Mouse (Mus musculus): ENCODE measurements at regions not wholly inside any gene's neighbourhood (a gene's known extent, or its start where the extent isn't known, plus 50 kb on each side); places are given as distances from the start of the nearest gene placed in this dataset.

GRCm38 (mm10) chr13:51299047-51299760 is 109.2 kb upstream of the S1pr3 start:
- peak; percentile 43 for DNase-seq (ENCODE audit: low spot score)

- DNase-seq (ENCODE audit: low spot score) = no peak
These were observed 107.0 kb upstream of the S1pr3 start for GRCm38 (mm10) chr13:51301476-51301875.

GRCm38 (mm10) chr13:51303112-51303511 is 105.3 kb upstream of the S1pr3 start:
- DNase-seq (ENCODE audit: low spot score) = no peak

- no peak for DNase-seq (ENCODE audit: low spot score)
These were observed 103.8 kb upstream of the S1pr3 start for GRCm38 (mm10) chr13:51304631-51305030.

GRCm38 (mm10) chr13:51309446-51309845 is 99.0 kb upstream of the S1pr3 start:
- DNase-seq (ENCODE audit: low spot score) = no peak

GRCm38 (mm10) chr13:51310041-51310440 is 98.4 kb upstream of the S1pr3 start:
- no peak for DNase-seq (ENCODE audit: low spot score)

GRCm38 (mm10) chr13:51311679-51312255 is 96.7 kb upstream of the S1pr3 start:
- DNase-seq (ENCODE audit: low spot score) = peak; percentile 21

- DNase-seq (ENCODE audit: low spot score) = no peak
These were observed 95.1 kb upstream of the S1pr3 start for GRCm38 (mm10) chr13:51313129-51313850.

GRCm38 (mm10) chr13:51314541-51314977 is 93.9 kb upstream of the S1pr3 start:
- peak; percentile 15 for DNase-seq (ENCODE audit: low spot score)

- no peak for DNase-seq (ENCODE audit: low spot score)
These were observed 93.2 kb upstream of the S1pr3 start for GRCm38 (mm10) chr13:51315008-51315778.

- no peak for DNase-seq (ENCODE audit: low spot score)
These were observed 92.7 kb upstream of the S1pr3 start for GRCm38 (mm10) chr13:51315779-51316041.

- no peak for DNase-seq (ENCODE audit: low spot score)
These were observed 85.3 kb upstream of the S1pr3 start for GRCm38 (mm10) chr13:51323058-51323715.

GRCm38 (mm10) chr13:51324714-51325113 is 83.7 kb upstream of the S1pr3 start:
- no peak for DNase-seq (ENCODE audit: low spot score)

- DNase-seq (ENCODE audit: low spot score) = no peak
These were observed 83.1 kb upstream of the S1pr3 start for GRCm38 (mm10) chr13:51325298-51325697.

- DNase-seq (ENCODE audit: low spot score) = no peak
These were observed 82.3 kb upstream of the S1pr3 start for GRCm38 (mm10) chr13:51326128-51326527.

- DNase-seq (ENCODE audit: low spot score) = peak; percentile 75
These were observed 80.1 kb upstream of the S1pr3 start for GRCm38 (mm10) chr13:51328131-51328970.

- no peak for DNase-seq (ENCODE audit: low spot score)
These were observed 79.5 kb upstream of the S1pr3 start for GRCm38 (mm10) chr13:51328971-51329346.

GRCm38 (mm10) chr13:51329717-51330116 is 78.7 kb upstream of the S1pr3 start:
- no peak for DNase-seq (ENCODE audit: low spot score)

GRCm38 (mm10) chr13:51332271-51332670 is 76.2 kb upstream of the S1pr3 start:
- DNase-seq (ENCODE audit: low spot score) = no peak

GRCm38 (mm10) chr13:51333481-51333880 is 75.0 kb upstream of the S1pr3 start:
- DNase-seq (ENCODE audit: low spot score) = no peak

- DNase-seq (ENCODE audit: low spot score) = no peak
These were observed 71.7 kb upstream of the S1pr3 start for GRCm38 (mm10) chr13:51336726-51337125.
